ENCODE assay signal across 8 mouse cellular contexts in the genomic region with DNA sequence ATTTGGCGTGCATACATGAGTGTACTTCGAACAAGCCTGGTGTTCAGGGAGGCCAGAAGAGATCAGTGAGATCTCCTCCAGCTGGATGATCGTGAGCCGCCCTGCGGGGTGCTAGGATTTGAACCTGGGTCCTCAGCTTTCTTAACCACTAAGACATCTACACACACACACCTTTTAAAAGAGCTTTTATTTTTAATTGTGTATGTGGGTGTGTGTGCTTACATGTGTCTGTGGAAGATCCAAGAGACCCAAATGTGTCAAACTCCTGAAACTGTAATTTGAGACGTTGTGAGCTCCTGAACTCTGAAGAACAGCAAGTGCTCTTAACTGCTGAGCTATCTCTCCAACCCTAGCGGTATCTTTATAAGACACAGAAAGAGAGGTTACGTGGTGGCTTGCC. TPM values are rescaled to one million over a fixed set of nuclear protein-coding genes. Genes with fewer than 3 reads are reported as not detected.
DNase-seq lines count a peak whose midpoint lies in the region; ATAC-seq and TF ChIP-seq lines count a peak whose summit lies in the region.

No protein-coding gene starts in this region.

- ATAC-seq in embryonic facial prominence, embryonic 12.5 days (ENCODE audit: insufficient number of reproducible peaks, insufficient read depth, low FRiP score, low TSS enrichment), result no peak
- ATAC-seq in neural tube, embryonic 15.5 days (ENCODE audit: low FRiP score), result no peak

- H3K27ac ChIP-seq in left cerebral cortex, adult 2 months, result no peak overlapping the region; the same call in 1 of the 2 replicates
- H3K27ac ChIP-seq in embryonic facial prominence, embryonic 12.5 days, result no peak overlapping the region
- H3K27ac ChIP-seq in limb, embryonic 10.5 days, result no peak overlapping the region
- peak overlapping the region; percentile 82; the same call in 1 of the 2 replicates for H3K27ac ChIP-seq in neural tube, embryonic 15.5 days (replicated peaks)

- no peaks in the 10 kb centered on the region for H3K27me3 ChIP-seq in embryonic facial prominence, embryonic 12.5 days
- H3K27me3 ChIP-seq in limb, embryonic 10.5 days (ENCODE audit: low read depth, poor library complexity, severe bottlenecking), result no peaks in the 10 kb centered on the region
- H3K27me3 ChIP-seq in neural tube, embryonic 15.5 days (replicated peaks), result no peaks in the 10 kb centered on the region

- intact Hi-C loops in left cerebral cortex, adult 2 months (cut with DNase I), result no loop called here
- intact Hi-C loops in left cerebral cortex, postnatal 4 days (cut with DNase I), result loop anchor here (5.0 kb wide), 1 partner anchor 1544 kb away; no protein-coding TSS in a partner anchor

- TF ChIP-seq CTCF in left cerebral cortex, adult 2 months (IDR thresholded peaks at IDR 0.05), result no peak

- H3K4me2 ChIP-seq in embryonic facial prominence, embryonic 12.5 days (replicated peaks), result peak overlapping the region; percentile 65
- peak overlapping the region; percentile 76 for H3K4me2 ChIP-seq in neural tube, embryonic 15.5 days

- 47% methylated on average over 8 of the region's 8 CpGs for WGBS in embryonic facial prominence, embryonic 12.5 days
- 46% methylated on average over 8 of the region's 8 CpGs for WGBS in limb, embryonic 10.5 days
- WGBS in neural tube, embryonic 15.5 days, result 50% methylated on average over 8 of the region's 8 CpGs

- H3K9me3 ChIP-seq in embryonic facial prominence, embryonic 12.5 days, result no peaks in the 10 kb centered on the region
- no peaks in the 10 kb centered on the region for H3K9me3 ChIP-seq in limb, embryonic 10.5 days (replicated peaks)
- H3K9me3 ChIP-seq in neural tube, embryonic 15.5 days (replicated peaks), result no peaks in the 10 kb centered on the region

- peaks cover 13% of the 10 kb centered on the region for H3K4me1 ChIP-seq in embryonic facial prominence, embryonic 12.5 days
- peaks cover 39% of the 10 kb centered on the region for H3K4me1 ChIP-seq in limb, embryonic 10.5 days
- H3K4me1 ChIP-seq in neural tube, embryonic 15.5 days, result peaks cover 29% of the 10 kb centered on the region

- H3K4me3 ChIP-seq in left cerebral cortex, adult 2 months, result peak overlapping the region; percentile 84
- peak overlapping the region; percentile 58 for H3K4me3 ChIP-seq in embryonic facial prominence, embryonic 12.5 days
- peak overlapping the region; percentile 80 for H3K4me3 ChIP-seq in limb, embryonic 10.5 days
- H3K4me3 ChIP-seq in neural tube, embryonic 15.5 days (replicated peaks), result peak overlapping the region; percentile 73

- no peak for DNase-seq in left cerebral cortex, adult 2 months (ENCODE audit: extremely low spot score in 1 of 2, low spot score in 2 of 2)
- no peak for DNase-seq in left cerebral cortex, postnatal 4 days
- no peak for DNase-seq in limb, embryonic 10.5 days (ENCODE audit: low spot score)
- no peak for DNase-seq in left cerebral cortex, adult 8-10 months (ENCODE audit: low spot score in 2 of 2)
- no peak for DNase-seq in right cerebral cortex, postnatal 14 days
- no peak for DNase-seq in right cerebral cortex, adult 2 months (ENCODE audit: low spot score in 2 of 2)

- no peaks in the 10 kb centered on the region for H3K36me3 ChIP-seq in embryonic facial prominence, embryonic 12.5 days
- H3K36me3 ChIP-seq in limb, embryonic 10.5 days, result no peaks in the 10 kb centered on the region
- no peaks in the 10 kb centered on the region for H3K36me3 ChIP-seq in neural tube, embryonic 15.5 days

- peak overlapping the region; percentile 60 for H3K9ac ChIP-seq in embryonic facial prominence, embryonic 12.5 days
- peak overlapping the region; percentile 73 for H3K9ac ChIP-seq in neural tube, embryonic 15.5 days (replicated peaks)

RNA-seq across cellular contexts. Expression of gene Dcaf4, which starts 0.8 kb away (rescaled TPM):
- 10 to 100 TPM; 31.6 to 32.3 TPM for total RNA-seq in left cerebral cortex, adult 2 months (2021)
- 10 to 100 TPM; 36.6 to 43.1 TPM for total RNA-seq in left cerebral cortex, postnatal 4 days (2021)
- 33.4 and 35.8 TPM in 2 replicates for polyA plus RNA-seq in embryonic facial prominence, embryonic 12.5 days (2016; fragmentation: Nextera tagmentation; extraction: Ambion mirVana)
- polyA plus RNA-seq in limb, embryonic 10.5 days (2016; fragmentation: Nextera tagmentation; extraction: Ambion mirVana), result 27.4 and 29.3 TPM in 2 replicates
- polyA plus RNA-seq in neural tube, embryonic 15.5 days (2015; fragmentation: Nextera tagmentation; extraction: Ambion mirVana), result 45.8 and 46.1 TPM in 2 replicates
- total RNA-seq in left cerebral cortex, adult 8-10 months (2022), result 10 to 100 TPM; 31.2 to 34.0 (median 33.0) TPM

RNA-seq across cellular contexts. Expression of gene Dpf3, which starts 33.6 kb away (rescaled TPM):
- 1 to 10 TPM; 6.0 to 7.0 TPM for total RNA-seq in left cerebral cortex, adult 2 months (2021)
- total RNA-seq in left cerebral cortex, postnatal 4 days (2021), result 10 to 100 TPM in 1 of 2 experiments, 1 to 10 TPM in 1; 7.0 to 11.0 TPM
- 4.2 and 5.0 TPM in 2 replicates for polyA plus RNA-seq in embryonic facial prominence, embryonic 12.5 days (2016; fragmentation: Nextera tagmentation; extraction: Ambion mirVana)
- polyA plus RNA-seq in limb, embryonic 10.5 days (2016; fragmentation: Nextera tagmentation; extraction: Ambion mirVana), result 2.5 and 2.6 TPM in 2 replicates
- polyA plus RNA-seq in neural tube, embryonic 15.5 days (2015; fragmentation: Nextera tagmentation; extraction: Ambion mirVana), result 14.0 and 15.5 TPM in 2 replicates
- total RNA-seq in left cerebral cortex, adult 8-10 months (2022), result 1 to 10 TPM; 4.0 to 8.0 (median 5.8) TPM
